Mouse (Mus musculus): ENCODE data around the gene Zfp324.

Gene Zfp324

GRCm38 (mm10) chr7:13009143-13010004, 43.7 kb downstream of the Zfp324 start:
- peak; percentile 80 to 86 for DNase-seq (ENCODE audit: low spot score in 2 of 2)

GRCm38 (mm10) chr7:13010005-13010908, 44.6 kb downstream of the Zfp324 start, which contains the start of gene Zbtb45:
TSS of gene Zbtb45 (minus strand) at chr7:13010034.
- DNase-seq (ENCODE audit: low spot score in 2 of 2), result no peak

GRCm38 (mm10) chr7:13013671-13014070, 48.0 kb downstream of the Zfp324 start:
- DNase-seq (ENCODE audit: low spot score in 2 of 2), result no peak

GRCm38 (mm10) chr7:13014275-13014839, 48.7 kb downstream of the Zfp324 start:
- DNase-seq (ENCODE audit: low spot score in 2 of 2), result no peak

GRCm38 (mm10) chr7:13015217-13015616, 49.6 kb downstream of the Zfp324 start:
- no peak for DNase-seq (ENCODE audit: low spot score in 2 of 2)

GRCm38 (mm10) chr7:13022773-13023535, 57.3 kb downstream of the Zfp324 start:
- DNase-seq (ENCODE audit: low spot score in 2 of 2), result peak; percentile 78 to 83
